Mouse (Mus musculus) lung, postnatal 0 days (tissue): ENCODE measurements at regions not wholly inside any gene's neighbourhood (a gene's known extent, or its start where the extent isn't known, plus 50 kb on each side); places are given as distances from the start of the nearest gene placed in this dataset.

Experiments
- CTCF ChIP-seq: IDR thresholded peaks from 2 replicates; pipeline ENCODE4 v1.5.1; 2016; ENCODE audit warnings: antibody characterized with exemption, mild to moderate bottlenecking
- EP300 ChIP-seq: IDR thresholded peaks from 2 replicates; pipeline ENCODE4 v1.6.1; 2016; ENCODE audit warnings: antibody characterized with exemption, mild to moderate bottlenecking, control low read depth

DNA sequence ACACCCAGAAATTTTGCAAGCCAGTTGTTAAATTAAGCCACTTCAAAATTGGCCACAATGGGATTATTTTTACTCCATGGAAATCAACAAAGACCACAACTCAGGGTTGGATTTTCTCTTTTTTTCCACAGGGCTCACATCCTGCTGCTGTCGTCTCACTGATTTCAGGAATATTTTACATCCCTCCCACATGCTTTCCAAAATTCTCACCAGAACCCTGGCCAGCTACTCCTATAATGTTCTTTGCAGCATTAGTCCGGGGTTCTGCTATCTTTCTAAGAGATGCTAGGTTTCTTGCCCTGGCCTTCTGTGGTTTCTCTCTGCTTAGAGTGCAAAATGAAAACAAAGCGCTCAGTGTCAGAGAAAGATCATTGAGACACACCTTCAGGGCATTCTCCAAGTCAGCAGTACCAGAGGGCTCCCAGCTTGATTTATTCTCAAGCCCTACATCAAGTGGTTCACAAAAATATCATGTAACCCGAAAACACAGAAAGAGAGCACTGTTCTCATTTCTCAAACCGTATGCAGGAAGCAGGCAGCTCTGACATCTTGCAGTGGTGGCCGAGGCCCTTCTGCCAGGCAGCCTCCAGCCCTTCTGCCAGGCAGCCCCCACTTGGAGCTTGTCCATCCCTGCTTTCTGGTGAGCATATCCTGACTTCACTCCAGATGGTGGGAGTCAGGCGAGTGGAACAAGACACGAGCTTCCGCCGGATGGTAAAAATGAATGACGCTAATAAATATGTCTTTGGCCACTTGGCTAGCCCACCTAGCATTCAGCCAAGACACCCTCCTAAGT, 158.1 kb upstream of the Cdyl start:
- TF ChIP-seq CTCF (no peak), EP300 (no peak)
